Mouse (Mus musculus) thymus, adult 2 months (tissue): ENCODE data around the gene Vars.

Experiments used
- CTCF ChIP-seq: fragments of 200-500 bp; IDR thresholded peaks from 2 replicates; pipeline ENCODE4 v1.5.1; 2012; ENCODE audit warnings: mild to moderate bottlenecking, control low read depth, low read length, moderate library complexity, borderline replicate concordance; ENCODE audit not compliant: control insufficient read depth, poor library complexity, insufficient read depth; ENCODE audit errors: extremely low read depth
- POLR2A ChIP-seq: fragments of 200-500 bp; IDR thresholded peaks from 2 replicates; pipeline ENCODE4 v1.6.1; 2012; ENCODE audit warnings: mild to moderate bottlenecking, low read length, control low read depth, moderate library complexity; ENCODE audit not compliant: control insufficient read depth, poor library complexity, insufficient read depth; ENCODE audit errors: extremely low read depth

DNA sequence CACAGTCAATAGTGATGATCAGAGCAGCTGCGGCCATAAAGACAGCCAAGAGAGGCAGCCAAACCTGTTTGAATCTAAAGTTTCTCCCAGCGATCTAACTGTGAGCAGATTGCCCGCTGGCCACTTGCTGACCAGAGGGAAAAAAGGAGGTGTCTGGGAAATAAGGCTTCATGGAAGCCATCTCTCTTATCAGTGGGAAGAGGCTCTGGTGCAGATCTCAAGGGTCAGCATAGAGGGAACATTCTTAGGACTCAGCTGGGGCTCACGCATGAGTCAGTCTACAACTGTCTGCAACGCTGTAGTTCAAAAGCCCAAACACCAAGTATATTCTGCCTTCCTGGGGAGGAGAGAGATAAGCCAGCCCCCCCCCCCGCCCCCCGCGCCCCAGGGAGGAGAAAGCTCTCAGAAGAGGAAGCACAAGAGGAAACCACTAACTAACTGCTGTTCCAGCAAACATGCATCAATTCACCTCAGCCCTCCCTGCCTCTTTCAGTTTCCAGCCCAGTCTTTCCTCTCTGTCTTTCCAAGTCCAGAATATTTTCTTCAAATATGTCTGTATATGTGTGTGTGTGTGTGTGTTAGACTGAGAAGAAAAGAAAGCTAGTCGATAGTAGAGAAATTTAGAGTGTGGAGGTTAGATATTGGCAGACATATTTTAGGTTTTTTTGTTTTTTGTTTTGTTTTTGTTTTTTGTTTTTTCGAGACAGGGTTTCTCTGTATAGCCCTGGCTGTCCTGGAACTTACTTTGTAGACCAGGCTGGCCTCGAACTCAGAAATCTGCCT lies 47.6 kb downstream of the Vars start:
- TF ChIP-seq CTCF, result no peak
- no peak for TF ChIP-seq POLR2A
